Mouse (Mus musculus) myocyte (in vitro differentiated cells): Measurements from ENCODE around the gene Msantd2.

Source experiments
- CEBPB ChIP-seq: IDR thresholded peaks from 2 replicates; pipeline ENCODE4 v1.6.1; 2011; ENCODE audit warnings: mild to moderate bottlenecking, moderate library complexity; ENCODE audit not compliant: poor library complexity, insufficient read depth, severe bottlenecking
- E2F4 ChIP-seq: IDR thresholded peaks from one replicate; pipeline ENCODE4 v1.6.1; 2011; ENCODE audit warnings: mild to moderate bottlenecking, control low read depth, moderate library complexity; ENCODE audit not compliant: insufficient read depth
- MAX ChIP-seq: IDR thresholded peaks from one replicate; pipeline ENCODE4 v1.6.1; 2011; ENCODE audit warnings: low read depth, mild to moderate bottlenecking, control low read depth
- MYOG ChIP-seq, 3 experiments: IDR thresholded peaks; one replicate each; pipeline ENCODE4 v1.6.1; 2011; ENCODE audit warnings: control low read depth in 2 of 3, low read depth in 2 of 3, mild to moderate bottlenecking in 2 of 3; ENCODE audit not compliant: insufficient read length in 2 of 3, control insufficient read depth in 1 of 3, insufficient read depth in 1 of 3
- POLR2A ChIP-seq: IDR thresholded peaks from one replicate; pipeline ENCODE4 v1.6.1; 2011; ENCODE audit warnings: low read depth, mild to moderate bottlenecking, control low read depth, moderate library complexity; ENCODE audit not compliant: insufficient read length
- POLR2AphosphoS2 ChIP-seq: IDR thresholded peaks from one replicate; pipeline ENCODE4 v1.6.1; 2011; ENCODE audit warnings: low read depth, control low read depth; ENCODE audit not compliant: insufficient read length
- REST ChIP-seq: IDR thresholded peaks from one replicate; pipeline ENCODE4 v1.6.1; 2011; ENCODE audit warnings: mild to moderate bottlenecking, control low read depth, moderate library complexity; ENCODE audit not compliant: insufficient read depth, insufficient read length
- TCF12 ChIP-seq: IDR thresholded peaks from one replicate; pipeline ENCODE4 v1.6.1; 2011; ENCODE audit warnings: mild to moderate bottlenecking, control low read depth; ENCODE audit not compliant: poor library complexity, insufficient read depth, severe bottlenecking
- USF1 ChIP-seq: IDR thresholded peaks from one replicate; pipeline ENCODE4 v1.6.1; 2011; ENCODE audit warnings: low read depth, mild to moderate bottlenecking, control low read depth, moderate library complexity

DNA sequence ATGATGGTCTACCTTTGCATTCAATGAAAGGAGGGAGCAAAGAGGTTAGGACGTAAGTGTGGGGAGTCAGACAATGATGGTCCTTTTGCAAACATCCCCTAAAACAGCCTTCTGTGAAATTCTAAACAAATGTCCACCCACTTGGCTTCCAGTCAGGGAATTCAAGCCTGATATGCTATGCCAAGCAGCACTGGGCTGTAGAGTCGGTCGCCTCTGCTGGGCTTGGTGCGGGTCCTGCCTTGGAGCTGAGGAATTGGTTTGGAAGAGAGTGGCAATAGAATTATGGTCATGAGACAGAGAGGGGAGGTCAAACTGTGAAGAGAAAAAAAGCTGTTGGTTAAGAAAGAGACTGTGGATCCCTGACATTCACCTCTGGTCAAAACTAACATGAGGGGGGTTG, 35.8 kb upstream of the Msantd2 start:
- no peak for TF ChIP-seq POLR2A
- TF ChIP-seq CEBPB: no peak
- no peak for TF ChIP-seq USF1
- no peak for TF ChIP-seq E2F4
- no peak for TF ChIP-seq MYOG (IDR thresholded peaks at IDR 0.05; ENCODE audit: control insufficient read depth in 1 of 3, insufficient read depth in 1 of 3, insufficient read length in 2 of 3, low read depth in 2 of 3)
- no peak for TF ChIP-seq MAX
- TF ChIP-seq POLR2AphosphoS2: no peak
- TF ChIP-seq TCF12: no peak
- TF ChIP-seq REST: no peak
